Mouse (Mus musculus): Measurements from ENCODE around the gene Akr1b8. TPM values are rescaled to one million over a fixed set of nuclear protein-coding genes. Genes with fewer than 3 reads are reported as not detected.

The Akr1b8 gene
- polyA plus RNA-seq (2015; fragmentation: Nextera tagmentation; extraction: Ambion mirVana): 5.5 and 6.6 TPM in 2 replicates

GRCm38 (mm10) chr6:34353658-34354353 lies at the start of gene Akr1b8:
Gene Akr1b8, plus strand, starts transcription at chr6:34354119.
- 11% methylated on average over 16 of the region's 16 CpGs for WGBS
- Histone ChIP-seq H3K27me3 (replicated peaks) (no peaks in the 10 kb centered on the region), H3K9ac (no peak within 1 kb of the TSS), H3K4me2 (peak within 1 kb of the TSS; percentile 49), H3K27ac (no peak within 1 kb of the TSS; the same call in 1 of the 2 replicates), H3K9me3 (no peaks in the 10 kb centered on the region), H3K4me1 (peaks cover 9% of the 10 kb centered on the region; the same call in 1 of the 2 replicates), H3K36me3 (no peaks in the 10 kb centered on the region), H3K4me3 (replicated peaks) (peak within 1 kb of the TSS; percentile 29)
- no peak for ATAC-seq (ENCODE audit: insufficient read depth, low FRiP score, low read depth)

GRCm38 (mm10) chr6:34304675-34305241 lies 49.2 kb upstream of the Akr1b8 start:
- no peaks in the 10 kb centered on the region for H3K9me3 ChIP-seq
- H3K27me3 ChIP-seq (replicated peaks): no peaks in the 10 kb centered on the region
- H3K4me3 ChIP-seq (replicated peaks): no peak overlapping the region
- no peak for ATAC-seq (ENCODE audit: insufficient read depth, low FRiP score, low read depth)
- no peaks in the 10 kb centered on the region for H3K4me1 ChIP-seq
- H3K4me2 ChIP-seq: no peak overlapping the region
- H3K9ac ChIP-seq: no peak overlapping the region
- WGBS: 68% methylated on average over 10 of the region's 10 CpGs
- no peak overlapping the region for H3K27ac ChIP-seq
- peaks cover 5% of the 10 kb centered on the region for H3K36me3 ChIP-seq

- Histone ChIP-seq H3K36me3 (peaks cover 5% of the 10 kb centered on the region), H3K27ac (no peak overlapping the region), H3K4me2 (no peak overlapping the region), H3K9ac (no peak overlapping the region), H3K27me3 (replicated peaks) (no peaks in the 10 kb centered on the region), H3K4me3 (replicated peaks) (no peak overlapping the region), H3K9me3 (no peaks in the 10 kb centered on the region), H3K4me1 (no peaks in the 10 kb centered on the region)
- 82% methylated on average over 6 of the region's 6 CpGs for WGBS
- no peak for ATAC-seq (ENCODE audit: insufficient read depth, low FRiP score, low read depth)
Measured at GRCm38 (mm10) chr6:34306797-34307196, 47.1 kb upstream of the Akr1b8 start.

GRCm38 (mm10) chr6:34309526-34309925 lies 44.4 kb upstream of the Akr1b8 start:
- Histone ChIP-seq H3K27me3 (replicated peaks) (no peaks in the 10 kb centered on the region), H3K9me3 (no peaks in the 10 kb centered on the region), H3K27ac (no peak overlapping the region), H3K4me1 (0 out of 2 replicates have a peak, but pooled peaks cover 4% of the 10 kb centered on the region), H3K4me3 (replicated peaks) (no peak overlapping the region), H3K4me2 (no peak overlapping the region), H3K9ac (no peak overlapping the region), H3K36me3 (peaks cover 5% of the 10 kb centered on the region)
- WGBS: 85% methylated on average over 6 of the region's 6 CpGs
- no peak for ATAC-seq (ENCODE audit: insufficient read depth, low FRiP score, low read depth)

- WGBS: 90% methylated on average over 11 of the region's 11 CpGs
- no peak overlapping the region for H3K9ac ChIP-seq
- 0 out of 2 replicates have a peak, but pooled peaks cover 4% of the 10 kb centered on the region for H3K4me1 ChIP-seq
- no peak overlapping the region for H3K27ac ChIP-seq
- no peak overlapping the region for H3K4me2 ChIP-seq
- ATAC-seq (ENCODE audit: insufficient read depth, low FRiP score, low read depth): no peak
- no peak overlapping the region for H3K4me3 ChIP-seq (replicated peaks)
- H3K36me3 ChIP-seq: peaks cover 5% of the 10 kb centered on the region
- no peaks in the 10 kb centered on the region for H3K9me3 ChIP-seq
- H3K27me3 ChIP-seq (replicated peaks): no peaks in the 10 kb centered on the region
Measured at GRCm38 (mm10) chr6:34310023-34310595, 43.8 kb upstream of the Akr1b8 start.

GRCm38 (mm10) chr6:34313386-34313785 lies 40.5 kb upstream of the Akr1b8 start:
- H3K4me2 ChIP-seq: no peak overlapping the region
- H3K9ac ChIP-seq: no peak overlapping the region
- 66% methylated on average over 9 of the region's 9 CpGs for WGBS
- no peak overlapping the region for H3K27ac ChIP-seq
- peaks cover 4% of the 10 kb centered on the region for H3K36me3 ChIP-seq
- H3K9me3 ChIP-seq: no peaks in the 10 kb centered on the region
- no peak overlapping the region for H3K4me3 ChIP-seq (replicated peaks)
- H3K4me1 ChIP-seq: 0 out of 2 replicates have a peak, but pooled peaks cover 4% of the 10 kb centered on the region
- H3K27me3 ChIP-seq (replicated peaks): no peaks in the 10 kb centered on the region
- no peak for ATAC-seq (ENCODE audit: insufficient read depth, low FRiP score, low read depth)

- Histone ChIP-seq H3K9me3 (no peaks in the 10 kb centered on the region), H3K4me1 (0 out of 2 replicates have a peak, but pooled peaks cover 4% of the 10 kb centered on the region), H3K27ac (no peak overlapping the region), H3K9ac (no peak overlapping the region), H3K4me2 (no peak overlapping the region), H3K36me3 (no peaks in the 10 kb centered on the region; the same call in 1 of the 2 replicates), H3K4me3 (replicated peaks) (no peak overlapping the region), H3K27me3 (replicated peaks) (no peaks in the 10 kb centered on the region)
- no peak for ATAC-seq (ENCODE audit: insufficient read depth, low FRiP score, low read depth)
- 93% methylated on average over 2 of the region's 2 CpGs for WGBS
Measured at GRCm38 (mm10) chr6:34313921-34314320, 40.0 kb upstream of the Akr1b8 start.

GRCm38 (mm10) chr6:34316854-34317771 lies 36.8 kb upstream of the Akr1b8 start, which contains the start of gene Akr1b3:
Gene Akr1b3, minus strand, starts transcription at chr6:34317478.
- 0 out of 2 replicates have a peak, but pooled peaks cover 4% of the 10 kb centered on the region for H3K4me1 ChIP-seq
- peak within 1 kb of the TSS; percentile 76 for H3K4me3 ChIP-seq (replicated peaks)
- ATAC-seq (ENCODE audit: insufficient read depth, low FRiP score, low read depth): peak; percentile 99
- no peaks in the 10 kb centered on the region; the same call in 1 of the 2 replicates for H3K36me3 ChIP-seq
- no peaks in the 10 kb centered on the region for H3K27me3 ChIP-seq (replicated peaks)
- peak within 1 kb of the TSS; percentile 92 for H3K4me2 ChIP-seq
- H3K9me3 ChIP-seq: no peaks in the 10 kb centered on the region
- H3K9ac ChIP-seq: peak within 1 kb of the TSS; percentile 53; the same call in 1 of the 2 replicates
- H3K27ac ChIP-seq: peak within 1 kb of the TSS; percentile 57; the same call in 1 of the 2 replicates
- WGBS: 1% methylated on average over 60 of the region's 60 CpGs

GRCm38 (mm10) chr6:34318172-34318571 lies 35.7 kb upstream of the Akr1b8 start:
- H3K4me2 ChIP-seq: peak overlapping the region; percentile 92

GRCm38 (mm10) chr6:34318636-34319035 lies 35.3 kb upstream of the Akr1b8 start:
- Histone ChIP-seq H3K9me3 (no peaks in the 10 kb centered on the region), H3K4me2 (no peak overlapping the region), H3K9ac (no peak overlapping the region), H3K36me3 (no peaks in the 10 kb centered on the region), H3K27me3 (replicated peaks) (no peaks in the 10 kb centered on the region), H3K4me1 (0 out of 2 replicates have a peak, but pooled peaks cover 3% of the 10 kb centered on the region), H3K4me3 (replicated peaks) (no peak overlapping the region), H3K27ac (no peak overlapping the region)
- no peak for ATAC-seq (ENCODE audit: insufficient read depth, low FRiP score, low read depth)
- WGBS: 63% methylated on average over 6 of the region's 6 CpGs

More at GRCm38 (mm10) chr6:34318172-34318571, 35.7 kb upstream of the Akr1b8 start:
- no peak for ATAC-seq (ENCODE audit: insufficient read depth, low FRiP score, low read depth)
- Histone ChIP-seq H3K27me3 (replicated peaks) (no peaks in the 10 kb centered on the region), H3K9me3 (no peaks in the 10 kb centered on the region), H3K27ac (no peak overlapping the region), H3K4me1 (0 out of 2 replicates have a peak, but pooled peaks cover 4% of the 10 kb centered on the region), H3K36me3 (no peaks in the 10 kb centered on the region), H3K9ac (no peak overlapping the region), H3K4me3 (replicated peaks) (no peak overlapping the region)
- 48% methylated on average over 5 of the region's 5 CpGs for WGBS

GRCm38 (mm10) chr6:34322121-34322520 lies 31.8 kb upstream of the Akr1b8 start:
- WGBS: 89% methylated on average over 7 of the region's 7 CpGs

More at GRCm38 (mm10) chr6:34322121-34322520, 31.8 kb upstream of the Akr1b8 start:
- no peak overlapping the region for H3K27ac ChIP-seq
- H3K9ac ChIP-seq: no peak overlapping the region
- no peak for ATAC-seq (ENCODE audit: insufficient read depth, low FRiP score, low read depth)
- H3K36me3 ChIP-seq: no peaks in the 10 kb centered on the region
- H3K4me1 ChIP-seq: no peaks in the 10 kb centered on the region
- no peak overlapping the region for H3K4me3 ChIP-seq (replicated peaks)
- no peak overlapping the region for H3K4me2 ChIP-seq
- no peaks in the 10 kb centered on the region for H3K9me3 ChIP-seq
- H3K27me3 ChIP-seq (replicated peaks): no peaks in the 10 kb centered on the region

Data from stomach, embryonic 15.5 days (tissue).